Mouse (Mus musculus) ovary, postnatal 36 days (tissue): Measurements from ENCODE around the gene Padi2.

Source experiments
- DNase-seq: peaks from one replicate; pipeline ENCODE4 v3.0.0; 2022; ENCODE audit warnings: low spot score, mixed read lengths

Gene Padi2

DNA sequence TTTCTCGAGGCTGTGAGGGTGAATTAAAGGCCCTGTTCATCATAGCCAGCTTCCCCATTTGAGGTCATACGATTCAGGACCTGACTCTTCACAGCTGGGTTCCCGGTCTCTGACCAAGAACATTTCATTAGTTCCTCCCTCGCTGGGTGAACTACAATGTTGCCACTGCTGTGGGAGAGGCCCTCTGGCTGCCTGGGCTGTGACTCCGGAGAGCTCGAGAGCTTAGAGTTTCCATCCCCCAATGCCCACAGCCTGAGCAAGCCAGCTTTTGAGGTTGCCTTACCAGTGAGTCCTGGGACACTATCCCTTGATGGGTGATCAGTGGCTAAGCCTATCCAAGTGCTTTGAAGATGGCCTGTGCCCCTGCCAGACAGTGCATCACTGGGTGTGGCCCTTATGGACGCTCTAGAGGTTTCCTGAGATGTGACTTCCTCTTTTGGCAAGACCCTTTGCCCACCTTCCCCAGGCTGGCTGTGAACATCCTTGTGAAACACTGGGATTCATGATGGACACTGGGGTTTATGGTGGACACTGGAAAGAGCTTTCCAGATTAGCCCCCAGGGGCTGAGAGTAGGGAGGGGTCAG, 82.7 kb downstream of the Padi2 start:
- DNase-seq, result no peak

GRCm38 (mm10) chr4:140989447-140989846, 83.3 kb downstream of the Padi2 start:
- no peak for DNase-seq

- DNase-seq, result no peak
Measured at GRCm38 (mm10) chr4:140992215-140992614, 86.1 kb downstream of the Padi2 start.

- DNase-seq, result no peak
Measured at GRCm38 (mm10) chr4:140993846-140994245, 87.7 kb downstream of the Padi2 start.

DNA sequence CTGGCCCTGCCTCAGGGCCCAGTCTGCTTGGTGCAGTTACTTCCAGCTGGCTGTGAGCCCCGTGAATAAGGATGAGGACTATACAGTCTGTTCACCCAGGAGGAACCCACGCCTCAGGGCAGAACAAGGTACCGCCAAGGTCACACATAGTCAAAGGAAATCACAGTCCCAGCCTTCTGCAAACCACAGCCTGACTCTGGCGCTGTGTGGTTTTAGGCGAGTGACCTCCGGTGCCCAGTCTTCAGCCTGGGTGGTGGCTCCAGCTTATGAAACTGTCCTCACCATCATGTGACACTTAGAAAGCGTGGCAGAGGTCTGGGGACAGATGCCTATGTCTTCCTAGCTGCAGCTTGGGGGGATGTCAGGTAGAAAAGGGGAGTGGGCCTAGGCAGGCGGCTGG, 89.7 kb downstream of the Padi2 start:
- no peak for DNase-seq

DNA sequence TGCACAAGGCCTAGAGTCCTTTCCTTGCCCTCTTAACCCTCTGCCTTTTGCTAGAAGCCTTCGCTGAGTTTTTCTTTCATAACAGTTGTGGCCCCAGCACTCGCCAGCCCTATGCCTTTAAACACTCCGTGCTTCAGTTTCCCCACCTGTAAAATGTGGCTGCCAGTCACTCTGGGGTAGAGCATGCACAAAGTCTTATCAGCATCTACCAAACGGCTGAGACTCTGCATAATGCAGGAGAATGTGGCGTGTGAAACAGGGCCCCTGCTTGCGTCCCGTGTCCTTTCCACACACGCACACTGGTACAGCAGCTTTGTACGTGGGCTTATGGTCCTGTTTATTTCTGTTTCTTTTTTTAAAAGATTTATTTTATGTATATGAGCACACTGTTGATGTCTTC, 90.7 kb downstream of the Padi2 start:
- DNase-seq, result no peak
